In the genomic region with DNA sequence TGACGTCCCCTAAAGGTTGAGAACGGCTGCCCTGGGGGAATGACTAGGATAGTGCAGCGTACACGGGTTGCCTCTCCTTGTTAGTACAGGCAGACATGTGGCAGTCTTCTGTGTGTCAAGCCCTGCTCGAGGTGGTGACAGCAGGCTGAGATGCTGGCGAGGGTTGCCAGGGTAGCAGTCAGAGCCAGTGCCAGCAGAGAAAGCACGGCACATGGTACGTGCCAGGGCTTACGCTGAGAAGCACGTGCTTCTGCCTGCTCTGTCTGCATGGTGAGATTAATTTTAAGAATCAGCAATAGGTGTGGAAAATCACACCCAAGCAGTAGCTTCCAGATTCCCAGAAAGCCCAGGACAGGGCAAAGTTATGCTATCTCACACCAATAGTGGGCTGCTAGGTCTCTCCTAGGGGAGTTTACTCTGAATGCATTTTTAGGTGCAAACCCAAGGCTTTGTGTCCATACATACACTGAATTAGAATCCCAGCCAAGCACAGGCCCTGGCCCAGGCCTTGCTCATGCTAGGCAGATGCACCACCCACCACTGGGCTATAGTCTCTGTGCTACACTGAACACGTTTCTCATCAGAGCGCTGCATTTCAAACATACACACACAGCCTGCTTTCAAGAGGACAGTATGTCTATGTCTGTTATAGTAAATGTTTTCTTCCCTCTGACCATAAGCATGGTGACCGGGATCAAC, we compare ENCODE assay signal across 10 mouse cellular contexts. TPM values are rescaled to one million over a fixed set of nuclear protein-coding genes. Genes with fewer than 3 reads are reported as not detected.
A peak's percentile ranks its signal among the peaks of the same experiment; 100 is the strongest.
DNase-seq lines count a peak whose midpoint lies in the region; ATAC-seq and TF ChIP-seq lines count a peak whose summit lies in the region.
"Had no signal": no experiment of that assay in that cellular context is flagged by ENCODE, and none has a peak within 500 bp of the region (broad histone marks: within the 10 kb centered on the region; RNA-seq: fewer than 3 reads in every experiment).

No protein-coding gene starts in this region.

- H3K4me2 ChIP-seq in forebrain, embryonic 15.5 days (replicated peaks) = no peak overlapping the region
- H3K4me2 ChIP-seq in midbrain, postnatal 0 days (ENCODE audit: low read depth, low read length, poor library complexity, severe bottlenecking) = no peak overlapping the region
- H3K4me2 ChIP-seq in midbrain, embryonic 16.5 days (ENCODE audit: low read length) = no peak overlapping the region
- H3K4me2 ChIP-seq: lung, embryonic 14.5 days had no signal

- peaks cover 86% of the 10 kb centered on the region for H3K36me3 ChIP-seq in forebrain, embryonic 15.5 days
- peaks cover 92% of the 10 kb centered on the region for H3K36me3 ChIP-seq in forebrain, embryonic 10.5 days (replicated peaks)
- H3K36me3 ChIP-seq in midbrain, postnatal 0 days (ENCODE audit: insufficient read depth, low read length) = peaks cover 77% of the 10 kb centered on the region
- H3K36me3 ChIP-seq in midbrain, embryonic 16.5 days (ENCODE audit: control insufficient read depth, insufficient read depth, low read length) = peaks cover 44% of the 10 kb centered on the region

- no peak overlapping the region for H3K9ac ChIP-seq in forebrain, embryonic 15.5 days (replicated peaks)
- H3K9ac ChIP-seq in midbrain, postnatal 0 days (replicated peaks; ENCODE audit: low read length, poor library complexity, severe bottlenecking) = no peak overlapping the region
- H3K9ac ChIP-seq in midbrain, embryonic 16.5 days (ENCODE audit: low read depth, low read length) = no peak overlapping the region
- H3K9ac ChIP-seq: lung, embryonic 14.5 days had no signal

- peak overlapping the region; percentile 64 for H3K27ac ChIP-seq in forebrain, embryonic 15.5 days (replicated peaks)
- no peak overlapping the region for H3K27ac ChIP-seq in forebrain, embryonic 10.5 days
- no peak overlapping the region for H3K27ac ChIP-seq in midbrain, postnatal 0 days (ENCODE audit: low read depth, low read length)
- no peak overlapping the region for H3K27ac ChIP-seq in midbrain, embryonic 16.5 days (ENCODE audit: low read length)
- H3K27ac ChIP-seq: limb, embryonic 10.5 days had no signal

- WGBS in forebrain, embryonic 15.5 days = 74% methylated on average over 13 of the region's 13 CpGs
- WGBS in forebrain, embryonic 10.5 days = 95% methylated on average over 13 of the region's 13 CpGs
- 88% methylated on average over 13 of the region's 13 CpGs for WGBS in midbrain, postnatal 0 days
- 91% methylated on average over 13 of the region's 13 CpGs for WGBS in midbrain, embryonic 16.5 days

- no peak overlapping the region for H3K4me3 ChIP-seq in forebrain, embryonic 15.5 days
- no peak overlapping the region for H3K4me3 ChIP-seq in forebrain, embryonic 10.5 days
- H3K4me3 ChIP-seq in midbrain, postnatal 0 days (ENCODE audit: low read depth, low read length) = no peak overlapping the region
- no peak overlapping the region for H3K4me3 ChIP-seq in midbrain, embryonic 16.5 days (ENCODE audit: low read depth, low read length)
- H3K4me3 ChIP-seq: limb, embryonic 10.5 days had no signal

- no peaks in the 10 kb centered on the region for H3K27me3 ChIP-seq in forebrain, embryonic 15.5 days
- H3K27me3 ChIP-seq in forebrain, embryonic 10.5 days (ENCODE audit: poor library complexity, severe bottlenecking) = no peaks in the 10 kb centered on the region
- H3K27me3 ChIP-seq in midbrain, postnatal 0 days (ENCODE audit: insufficient read depth, low read length) = no peaks in the 10 kb centered on the region
- no peaks in the 10 kb centered on the region for H3K27me3 ChIP-seq in midbrain, embryonic 16.5 days (ENCODE audit: control insufficient read depth, insufficient read depth, low read depth, low read length)

- no peaks in the 10 kb centered on the region for H3K9me3 ChIP-seq in forebrain, embryonic 15.5 days
- H3K9me3 ChIP-seq in forebrain, embryonic 10.5 days = no peaks in the 10 kb centered on the region
- no peaks in the 10 kb centered on the region for H3K9me3 ChIP-seq in midbrain, postnatal 0 days (ENCODE audit: low read length)
- H3K9me3 ChIP-seq in midbrain, embryonic 16.5 days (replicated peaks; ENCODE audit: control insufficient read depth, low read length, poor library complexity, severe bottlenecking) = no peaks in the 10 kb centered on the region
- H3K9me3 ChIP-seq: limb, embryonic 10.5 days had no signal

- ATAC-seq in forebrain, embryonic 15.5 days (replicated peaks) = peak; percentile 91
- no peak for ATAC-seq in midbrain, postnatal 0 days (ENCODE audit: low FRiP score)
- ATAC-seq in midbrain, embryonic 16.5 days = no peak

- TF ChIP-seq CTCF in midbrain, postnatal 0 days (IDR thresholded peaks at IDR 0.05) = no peak

- peaks cover 17% of the 10 kb centered on the region for H3K4me1 ChIP-seq in forebrain, embryonic 15.5 days
- peaks cover 3% of the 10 kb centered on the region; the same call in 1 of the 2 replicates for H3K4me1 ChIP-seq in forebrain, embryonic 10.5 days
- H3K4me1 ChIP-seq in midbrain, postnatal 0 days (ENCODE audit: insufficient read depth, low read length) = no peaks in the 10 kb centered on the region
- H3K4me1 ChIP-seq in midbrain, embryonic 16.5 days (ENCODE audit: control insufficient read depth, insufficient read depth, low read length) = no peaks in the 10 kb centered on the region
- H3K4me1 ChIP-seq: limb, embryonic 10.5 days had no signal

- DNase-seq in forebrain, embryonic 10.5 days (ENCODE audit: extremely low spot score, low spot score) = no peak
- DNase-seq in midbrain, postnatal 0 days (ENCODE audit: low spot score) = peak; percentile 78
- peak; percentile 73 to 80 for DNase-seq in heart, adult 9 months (ENCODE audit: low spot score in 2 of 2)
- peak; percentile 65 to 72 for DNase-seq in layer of hippocampus, postnatal 14 days (ENCODE audit: low spot score in 2 of 2)
- no peak for DNase-seq in embryo, embryonic 11 days
- no peak for DNase-seq in kidney, postnatal 36 days
- DNase-seq: lung, embryonic 14.5 days had no signal

RNA-seq across cellular contexts. Expression of gene Ankrd13a, which starts 31.3 kb away (rescaled TPM):
- 31.4 and 32.8 TPM in 2 replicates for polyA plus RNA-seq in forebrain, embryonic 15.5 days (2015; fragmentation: Nextera tagmentation; extraction: Ambion mirVana)
- polyA plus RNA-seq in forebrain, embryonic 10.5 days (2016; fragmentation: Nextera tagmentation; extraction: Ambion mirVana) = 38.3 and 39.5 TPM in 2 replicates
- 39.3 and 47.3 TPM in 2 replicates for total RNA-seq in midbrain, postnatal 0 days (2014; rRNA removed)
- polyA plus RNA-seq in midbrain, postnatal 0 days (2015; fragmentation: Nextera tagmentation; extraction: Ambion mirVana) = 22.4 and 24.9 TPM in 2 replicates
- 24.3 and 29.0 TPM in 2 replicates for polyA plus RNA-seq in midbrain, embryonic 16.5 days (2015; fragmentation: Nextera tagmentation; extraction: Ambion mirVana)
- total RNA-seq in layer of hippocampus, postnatal 14 days (2021) = 10 to 100 TPM; 41.7 to 42.3 TPM

RNA-seq across cellular contexts. Expression of gene Git2, which starts 32.2 kb away (rescaled TPM):
- 46.6 and 52.5 TPM in 2 replicates for polyA plus RNA-seq in forebrain, embryonic 15.5 days (2015; fragmentation: Nextera tagmentation; extraction: Ambion mirVana)
- 33.1 and 34.2 TPM in 2 replicates for polyA plus RNA-seq in forebrain, embryonic 10.5 days (2016; fragmentation: Nextera tagmentation; extraction: Ambion mirVana)
- 41.8 and 45.1 TPM in 2 replicates for total RNA-seq in midbrain, postnatal 0 days (2014; rRNA removed)
- 25.5 and 33.8 TPM in 2 replicates for polyA plus RNA-seq in midbrain, postnatal 0 days (2015; fragmentation: Nextera tagmentation; extraction: Ambion mirVana)
- 48.4 and 54.1 TPM in 2 replicates for polyA plus RNA-seq in midbrain, embryonic 16.5 days (2015; fragmentation: Nextera tagmentation; extraction: Ambion mirVana)
- total RNA-seq in layer of hippocampus, postnatal 14 days (2021) = 10 to 100 TPM; 41.1 to 48.5 TPM

RNA-seq across cellular contexts. Expression of gene Tchp, which starts 35.6 kb away (rescaled TPM):
- polyA plus RNA-seq in forebrain, embryonic 15.5 days (2015; fragmentation: Nextera tagmentation; extraction: Ambion mirVana) = 14.8 and 16.7 TPM in 2 replicates
- 20.9 and 22.6 TPM in 2 replicates for polyA plus RNA-seq in forebrain, embryonic 10.5 days (2016; fragmentation: Nextera tagmentation; extraction: Ambion mirVana)
- 10.9 and 11.2 TPM in 2 replicates for total RNA-seq in midbrain, postnatal 0 days (2014; rRNA removed)
- 12.6 and 14.4 TPM in 2 replicates for polyA plus RNA-seq in midbrain, postnatal 0 days (2015; fragmentation: Nextera tagmentation; extraction: Ambion mirVana)
- 16.3 and 17.5 TPM in 2 replicates for polyA plus RNA-seq in midbrain, embryonic 16.5 days (2015; fragmentation: Nextera tagmentation; extraction: Ambion mirVana)
- 10 to 100 TPM; 12.1 to 13.1 TPM for total RNA-seq in layer of hippocampus, postnatal 14 days (2021)

RNA-seq across cellular contexts. Expression of gene Gltp, which starts 52.4 kb away (rescaled TPM):
- 36.9 and 39.6 TPM in 2 replicates for polyA plus RNA-seq in forebrain, embryonic 15.5 days (2015; fragmentation: Nextera tagmentation; extraction: Ambion mirVana)
- polyA plus RNA-seq in forebrain, embryonic 10.5 days (2016; fragmentation: Nextera tagmentation; extraction: Ambion mirVana) = 86.9 and 88.8 TPM in 2 replicates
- 27.0 and 42.1 TPM in 2 replicates for total RNA-seq in midbrain, postnatal 0 days (2014; rRNA removed)
- polyA plus RNA-seq in midbrain, postnatal 0 days (2015; fragmentation: Nextera tagmentation; extraction: Ambion mirVana) = 32.6 and 35.3 TPM in 2 replicates
- polyA plus RNA-seq in midbrain, embryonic 16.5 days (2015; fragmentation: Nextera tagmentation; extraction: Ambion mirVana) = 34.2 and 39.4 TPM in 2 replicates
- total RNA-seq in layer of hippocampus, postnatal 14 days (2021) = 10 to 100 TPM; 49.7 to 55.7 TPM

Comparison
In these comparisons a context has a peak if more than half of its experiments do, and no peak if none do; other contexts are left out.
1. DNase-seq: peak in midbrain, postnatal 0 days (single experiment), heart, adult 9 months (2 of 2) and layer of hippocampus, postnatal 14 days (2 of 2); none in forebrain, embryonic 10.5 days (single experiment), embryo, embryonic 11 days (single experiment) and kidney, postnatal 36 days (0 of 2).